Mouse (Mus musculus) liver, embryonic 11.5 days (tissue): ENCODE data around the gene Tbck. TPM values are rescaled to one million over a fixed set of nuclear protein-coding genes. Genes with fewer than 3 reads are reported as not detected.

Experiments
- ATAC-seq: fragments of 200-750 bp; cut with Nextera tagmentation; replicated peaks from 2 replicates; pipeline ENCODE4 v1.8.0; 2017; ENCODE audit warnings: moderate number of reproducible peaks, mild to moderate bottlenecking, moderate TSS enrichment, moderate library complexity; ENCODE audit not compliant: low FRiP score
- DNase-seq: peaks from one replicate; pipeline ENCODE4 v3.0.0-alpha.2; 2017; ENCODE audit warnings: low spot score
- H3K27ac ChIP-seq: fragments of 300-500 bp; sonication (generic); 2 replicates; pipeline ENCODE4 v1.5.1; 2014; ENCODE audit warnings: mild to moderate bottlenecking, low read depth, low read length, control low read depth
- H3K27me3 ChIP-seq: fragments of 300-500 bp; sonication (generic); replicated peaks from 2 replicates; pipeline ENCODE4 v1.6.1; 2014; ENCODE audit warnings: low read length, mixed read lengths; ENCODE audit not compliant: control insufficient read depth, insufficient read depth
- H3K36me3 ChIP-seq: fragments of 300-500 bp; sonication (generic); 2 replicates; pipeline ENCODE4 v1.6.1; 2014; ENCODE audit warnings: mild to moderate bottlenecking, low read length, moderate library complexity, mixed read lengths; ENCODE audit not compliant: control insufficient read depth, insufficient read depth
- H3K4me1 ChIP-seq: fragments of 300-500 bp; sonication (generic); replicated peaks from 2 replicates; pipeline ENCODE4 v1.6.1; 2014; ENCODE audit warnings: low read length, mixed read lengths; ENCODE audit not compliant: control insufficient read depth, insufficient read depth
- H3K4me2 ChIP-seq: fragments of 300-500 bp; sonication (generic); 2 replicates; pipeline ENCODE4 v1.6.1; 2014; ENCODE audit warnings: mild to moderate bottlenecking, control low read depth, moderate library complexity
- H3K4me3 ChIP-seq: fragments of 300-500 bp; sonication (generic); 2 replicates; pipeline ENCODE4 v1.5.1; 2014; ENCODE audit warnings: low read depth, low read length, control low read depth
- H3K9ac ChIP-seq: fragments of 300-500 bp; sonication (generic); 2 replicates; pipeline ENCODE4 v1.6.1; 2014; ENCODE audit warnings: low read depth, low read length, control low read depth
- H3K9me3 ChIP-seq: fragments of 300-500 bp; sonication (generic); 2 replicates; pipeline ENCODE4 v1.6.1; 2016; ENCODE audit warnings: low read length, inconsistent platforms, mixed read lengths; ENCODE audit not compliant: control insufficient read depth
- WGBS: fragments of 180-500 bp; shearing (Covaris S2); extraction: QIAGEN DNeasy Blood & Tissue Kit; methylation state at CpG from one replicate; pipeline ENCODE4 v1.1.7; 2014; 5-methylcytosine and 5-hydroxymethylcytosine counted together
- polyA plus RNA-seq: library from polyadenylated mRNA; unstranded; fragments of >200 nt; fragmentation: Nextera tagmentation; extraction: Ambion mirVana; gene quantifications from 2 replicates; pipeline ENCODE4 v1.2.1, GENCODE M21; 2014

Gene Tbck
- polyA plus RNA-seq, 1 experiment from 2014 or later: 12.8 TPM

- H3K9ac ChIP-seq: no peak overlapping the region
- H3K4me3 ChIP-seq: no peak overlapping the region
- DNase-seq (no peak), ATAC-seq (no peak)
- WGBS: 80% methylated on average over 2 of the region's 2 CpGs
- no peaks in the 10 kb centered on the region for H3K9me3 ChIP-seq
- no peak overlapping the region for H3K27ac ChIP-seq
- H3K36me3 ChIP-seq: peaks cover 7% of the 10 kb centered on the region; the same call in 1 of the 2 replicates
- H3K4me2 ChIP-seq: no peak overlapping the region
- peaks cover under 1% of the 10 kb centered on the region; the same call in 1 of the 2 replicates for H3K4me1 ChIP-seq
- no peaks in the 10 kb centered on the region for H3K27me3 ChIP-seq
Observed at GRCm38 (mm10) chr3:132677494-132677893, 6.5 kb upstream of the Tbck start.

- Histone ChIP-seq H3K4me2 (peak within 1 kb of the TSS; percentile 82), H3K36me3 (no peaks in the 10 kb centered on the region; the same call in 1 of the 2 replicates), H3K4me3 (peak within 1 kb of the TSS; percentile 86), H3K9me3 (no peaks in the 10 kb centered on the region), H3K27me3 (no peaks in the 10 kb centered on the region), H3K9ac (peak within 1 kb of the TSS; percentile 86), H3K4me1 (peaks cover 6% of the 10 kb centered on the region; the same call in 1 of the 2 replicates), H3K27ac (peak within 1 kb of the TSS; percentile 79)
- DNase-seq: no peak
- no peak for ATAC-seq
- WGBS: 1% methylated on average over 27 of the region's 27 CpGs
Observed at GRCm38 (mm10) chr3:132684231-132684928, 436 bp downstream of the Tbck start, which contains the start of gene Aimp1. TSS of gene Aimp1 (minus strand) at chr3:132684370.

GRCm38 (mm10) chr3:132701368-132701767 lies 17.4 kb downstream of the Tbck start:
- Histone ChIP-seq H3K4me2 (no peak overlapping the region), H3K4me3 (no peak overlapping the region), H3K36me3 (peaks cover 2% of the 10 kb centered on the region; the same call in 1 of the 2 replicates), H3K9ac (no peak overlapping the region), H3K27me3 (no peaks in the 10 kb centered on the region), H3K27ac (no peak overlapping the region), H3K4me1 (no peaks in the 10 kb centered on the region), H3K9me3 (no peaks in the 10 kb centered on the region)
- ATAC-seq (no peak), DNase-seq (no peak)
- WGBS: 78% methylated on average over 3 of the region's 3 CpGs

GRCm38 (mm10) chr3:132704216-132704615 lies 20.3 kb downstream of the Tbck start:
- no peak overlapping the region for H3K4me3 ChIP-seq
- no peak overlapping the region for H3K4me2 ChIP-seq
- H3K27me3 ChIP-seq: no peaks in the 10 kb centered on the region
- H3K27ac ChIP-seq: no peak overlapping the region
- no peaks in the 10 kb centered on the region for H3K9me3 ChIP-seq
- ATAC-seq (no peak), DNase-seq (no peak)
- WGBS: 79% methylated on average over 3 of the region's 3 CpGs
- no peaks in the 10 kb centered on the region for H3K4me1 ChIP-seq
- H3K36me3 ChIP-seq: peaks cover 2% of the 10 kb centered on the region; the same call in 1 of the 2 replicates
- H3K9ac ChIP-seq: no peak overlapping the region

GRCm38 (mm10) chr3:132706977-132707376 lies 23.0 kb downstream of the Tbck start:
- Histone ChIP-seq H3K4me2 (no peak overlapping the region), H3K9ac (no peak overlapping the region), H3K36me3 (peaks cover 2% of the 10 kb centered on the region; the same call in 1 of the 2 replicates), H3K4me1 (no peaks in the 10 kb centered on the region), H3K27me3 (no peaks in the 10 kb centered on the region), H3K27ac (no peak overlapping the region), H3K4me3 (no peak overlapping the region), H3K9me3 (no peaks in the 10 kb centered on the region)
- 81% methylated on average over 4 of the region's 4 CpGs for WGBS
- ATAC-seq (no peak), DNase-seq (no peak)

GRCm38 (mm10) chr3:132713913-132714312 lies 30.0 kb downstream of the Tbck start:
- ATAC-seq (no peak), DNase-seq (no peak)
- H3K36me3 ChIP-seq: no peaks in the 10 kb centered on the region
- H3K4me1 ChIP-seq: no peaks in the 10 kb centered on the region
- H3K4me3 ChIP-seq: no peak overlapping the region
- H3K9ac ChIP-seq: no peak overlapping the region
- H3K9me3 ChIP-seq: no peaks in the 10 kb centered on the region
- no peak overlapping the region for H3K27ac ChIP-seq
- no peak overlapping the region for H3K4me2 ChIP-seq
- 71% methylated on average over 5 of the region's 5 CpGs for WGBS
- no peaks in the 10 kb centered on the region for H3K27me3 ChIP-seq

GRCm38 (mm10) chr3:132717316-132717715 lies 33.4 kb downstream of the Tbck start:
- Histone ChIP-seq H3K4me2 (no peak overlapping the region), H3K27me3 (no peaks in the 10 kb centered on the region), H3K4me3 (no peak overlapping the region), H3K9ac (no peak overlapping the region), H3K9me3 (no peaks in the 10 kb centered on the region), H3K36me3 (no peaks in the 10 kb centered on the region), H3K4me1 (no peaks in the 10 kb centered on the region), H3K27ac (no peak overlapping the region)
- 85% methylated on average over 4 of the region's 4 CpGs for WGBS
- DNase-seq: no peak
- ATAC-seq: no peak

GRCm38 (mm10) chr3:132724326-132724725 lies 40.4 kb downstream of the Tbck start:
- DNase-seq (no peak), ATAC-seq (no peak)
- Histone ChIP-seq H3K27me3 (no peaks in the 10 kb centered on the region), H3K4me3 (no peak overlapping the region), H3K36me3 (no peaks in the 10 kb centered on the region), H3K4me1 (no peaks in the 10 kb centered on the region), H3K9me3 (no peaks in the 10 kb centered on the region), H3K4me2 (no peak overlapping the region), H3K9ac (no peak overlapping the region), H3K27ac (no peak overlapping the region)
- WGBS: 87% methylated on average over 3 of the region's 3 CpGs
